Mouse (Mus musculus): Measurements from ENCODE around the gene Cmbl. TPM values are rescaled to one million over a fixed set of nuclear protein-coding genes. Genes with fewer than 3 reads are reported as not detected.

Gene Cmbl
- polyA plus RNA-seq, 1 experiment from 2014 or later: 14.3 TPM

DNA sequence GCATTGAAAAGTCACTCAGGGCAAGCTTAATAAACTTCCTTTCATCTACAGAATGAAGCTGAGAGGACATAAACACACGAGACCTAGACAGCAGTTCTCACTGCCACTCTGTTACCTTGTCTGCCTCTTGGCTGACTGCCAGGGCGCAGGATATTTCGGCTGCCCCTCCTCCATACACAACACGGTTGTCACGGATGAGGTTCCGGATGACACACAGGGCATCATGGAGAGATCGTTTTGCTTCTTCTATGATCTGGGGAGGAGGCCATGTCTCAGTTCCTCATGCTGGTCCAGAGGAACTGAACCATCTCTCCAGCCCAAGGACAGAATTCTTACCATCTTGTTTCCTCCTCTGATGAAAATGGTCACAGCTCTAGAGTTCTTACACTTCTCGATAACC is 27.3 kb downstream of the Cmbl start:
- H3K4me3 ChIP-seq: no peak overlapping the region

DNA sequence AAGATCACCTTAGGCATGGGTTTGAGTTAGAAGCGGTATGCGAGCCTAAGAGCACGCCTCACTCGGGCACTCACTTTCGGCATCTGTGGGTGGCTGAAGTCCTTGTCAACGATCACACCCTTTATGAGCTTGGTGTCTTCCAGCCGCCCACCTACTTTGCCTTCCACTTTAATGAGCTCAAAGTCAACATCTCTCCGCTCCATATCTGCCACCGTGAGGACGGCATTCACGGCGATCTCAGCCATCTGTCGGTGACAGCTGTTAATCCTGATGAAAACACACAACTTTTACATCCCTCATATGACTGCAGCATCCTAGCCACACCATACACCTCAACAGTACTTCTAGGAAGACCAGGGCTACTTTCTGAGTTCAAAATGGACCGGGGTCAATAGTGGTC is 29.1 kb downstream of the Cmbl start:
- 93% methylated on average over 14 of the region's 14 CpGs for WGBS
- no peak for ATAC-seq (replicated peaks)

More for the DNA sequence above, 27.3 kb downstream of the Cmbl start:
- no peak overlapping the region for H3K4me2 ChIP-seq
- H3K27ac ChIP-seq: no peak overlapping the region
- ATAC-seq (replicated peaks): no peak
- no peaks in the 10 kb centered on the region for H3K9me3 ChIP-seq
- no peak overlapping the region for H3K9ac ChIP-seq
- H3K4me1 ChIP-seq: no peaks in the 10 kb centered on the region; the same call in 1 of the 2 replicates
- H3K27me3 ChIP-seq (replicated peaks): no peaks in the 10 kb centered on the region
- peaks cover 66% of the 10 kb centered on the region for H3K36me3 ChIP-seq (replicated peaks)
- WGBS: 87% methylated on average over 8 of the region's 8 CpGs

DNA sequence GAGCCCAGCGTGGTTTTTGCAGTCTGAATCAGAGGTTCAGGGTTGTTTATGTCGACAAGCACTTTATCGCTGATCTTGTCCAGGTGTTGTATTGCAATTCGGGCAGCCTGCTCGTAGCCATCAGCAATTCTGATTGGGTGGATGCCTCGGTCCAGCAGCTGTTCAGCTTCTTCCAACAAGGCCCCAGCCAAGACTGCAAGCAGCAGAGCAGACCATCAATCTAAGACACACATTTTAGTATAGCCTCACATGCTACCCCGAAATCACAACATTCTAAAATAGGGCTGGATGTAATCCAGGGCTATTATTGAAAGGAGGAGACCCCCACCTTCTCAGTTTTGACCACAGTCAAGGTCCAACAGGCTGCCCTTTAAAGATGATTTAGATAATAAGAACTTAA is 30.5 kb downstream of the Cmbl start:
- no peaks in the 10 kb centered on the region for H3K27me3 ChIP-seq (replicated peaks)
- H3K36me3 ChIP-seq (replicated peaks): peaks cover 59% of the 10 kb centered on the region
- no peaks in the 10 kb centered on the region for H3K9me3 ChIP-seq
- no peak overlapping the region for H3K9ac ChIP-seq
- no peak for ATAC-seq (replicated peaks)
- H3K4me2 ChIP-seq: no peak overlapping the region
- no peak overlapping the region for H3K27ac ChIP-seq
- no peak overlapping the region for H3K4me3 ChIP-seq
- WGBS: 96% methylated on average over 7 of the region's 7 CpGs
- peaks cover 18% of the 10 kb centered on the region for H3K4me1 ChIP-seq

More for the DNA sequence above, 29.1 kb downstream of the Cmbl start:
- H3K9ac ChIP-seq: no peak overlapping the region
- H3K4me1 ChIP-seq: peaks cover 5% of the 10 kb centered on the region
- no peaks in the 10 kb centered on the region for H3K9me3 ChIP-seq
- H3K4me3 ChIP-seq: no peak overlapping the region
- no peaks in the 10 kb centered on the region for H3K27me3 ChIP-seq (replicated peaks)
- H3K4me2 ChIP-seq: no peak overlapping the region
- H3K36me3 ChIP-seq (replicated peaks): peaks cover 69% of the 10 kb centered on the region
- H3K27ac ChIP-seq: no peak overlapping the region

DNA sequence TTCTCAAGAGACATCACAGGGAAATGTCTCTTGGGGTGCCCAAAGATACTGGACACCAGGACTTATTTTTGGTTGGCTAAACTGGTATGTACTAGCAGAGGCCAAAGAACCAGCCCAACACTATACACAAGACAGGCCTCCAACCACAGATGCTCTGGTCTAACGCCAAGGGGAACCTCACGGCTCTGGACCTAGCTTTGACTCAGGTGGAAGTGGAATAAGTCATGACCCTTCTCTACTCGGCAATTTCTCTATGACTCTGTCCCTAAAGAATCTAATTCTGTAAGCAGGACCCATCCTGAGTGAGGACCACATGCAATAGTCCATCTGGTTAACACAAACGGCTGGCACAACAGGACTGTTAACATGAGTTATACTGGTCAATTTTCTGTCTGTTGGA is 34.6 kb downstream of the Cmbl start:
- Histone ChIP-seq H3K4me1 (peaks cover 28% of the 10 kb centered on the region), H3K27ac (no peak overlapping the region), H3K36me3 (replicated peaks) (peaks cover 18% of the 10 kb centered on the region; the same call in 1 of the 2 replicates), H3K4me3 (peak overlapping the region; percentile 91; the same call in 1 of the 2 replicates), H3K9me3 (no peaks in the 10 kb centered on the region), H3K4me2 (peak overlapping the region; percentile 70), H3K27me3 (replicated peaks) (no peaks in the 10 kb centered on the region), H3K9ac (no peak overlapping the region)
- 83% methylated on average over 4 of the region's 4 CpGs for WGBS
- ATAC-seq (replicated peaks): no peak

DNA sequence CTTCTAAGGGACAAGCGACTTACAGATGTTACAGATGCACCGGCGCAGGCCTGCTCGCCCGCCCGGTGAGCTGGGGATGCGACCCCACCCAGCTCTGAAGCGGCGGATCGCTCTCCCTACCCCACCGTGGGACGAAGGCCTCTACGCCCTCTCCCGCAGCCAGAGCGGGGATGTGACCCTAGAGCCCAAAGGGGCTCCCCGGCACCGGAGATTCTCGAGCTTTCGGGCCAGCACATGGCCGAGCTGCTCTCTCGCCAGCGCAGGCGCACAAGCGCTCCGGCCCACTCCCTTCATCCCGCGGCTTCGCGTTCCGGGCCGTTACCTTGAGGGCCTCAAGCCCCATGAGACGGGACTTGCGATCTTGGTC is 36.1 kb downstream of the Cmbl start:
- Histone ChIP-seq H3K9me3 (no peaks in the 10 kb centered on the region), H3K4me2 (peak overlapping the region; percentile 70), H3K36me3 (replicated peaks) (peaks cover 6% of the 10 kb centered on the region; the same call in 1 of the 2 replicates), H3K4me1 (peaks cover 28% of the 10 kb centered on the region), H3K27me3 (replicated peaks) (no peaks in the 10 kb centered on the region), H3K9ac (peak overlapping the region; percentile 88), H3K4me3 (peak overlapping the region; percentile 91), H3K27ac (peak overlapping the region; percentile 98)
- ATAC-seq (replicated peaks): peak; percentile 79
- WGBS: under 1% methylated on average over 33 of the region's 33 CpGs

DNA sequence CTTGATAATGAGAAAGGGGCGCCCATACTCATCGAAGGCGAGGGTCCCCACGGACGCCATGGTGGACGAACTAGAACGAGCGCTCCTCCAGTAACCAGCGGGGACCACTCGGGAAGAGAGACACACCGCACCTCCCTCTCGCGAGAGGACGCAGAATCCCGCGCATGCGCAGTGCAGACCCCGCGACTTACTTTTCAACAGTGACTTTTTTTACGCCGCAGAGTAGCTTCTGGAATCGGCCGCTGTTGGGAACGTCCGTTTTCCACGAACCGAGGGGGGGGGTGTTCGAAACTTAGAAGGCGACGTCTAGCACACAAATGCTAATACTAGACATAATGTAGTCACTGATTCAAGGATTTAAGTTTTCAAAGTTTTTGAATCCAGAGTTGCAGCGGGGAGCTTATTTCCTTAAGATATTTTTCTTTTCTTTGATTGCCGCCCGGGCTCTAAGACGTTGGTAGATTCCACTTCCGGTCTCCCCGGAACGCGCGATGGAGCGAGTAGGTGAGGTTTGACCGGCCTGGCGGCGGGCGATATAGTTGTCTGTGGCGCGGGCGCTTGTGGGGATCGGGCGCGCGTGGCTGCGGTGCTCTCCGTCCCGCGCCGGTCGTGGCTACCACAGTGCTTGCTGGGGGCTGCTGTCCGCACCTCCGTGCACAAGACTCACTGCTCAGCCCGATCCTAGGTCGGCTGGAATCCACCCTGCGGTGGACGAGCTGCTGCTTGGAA is 36.6 kb downstream of the Cmbl start, which contains the start of the genes Cct5 and Fam173b:
Gene Cct5 (minus strand): TSS at position 159 of the 729 bp plus-strand sequence.
Gene Fam173b (plus strand): TSS at position 207 of the 729 bp plus-strand sequence.
- under 1% methylated on average over 63 of the region's 63 CpGs for WGBS
- Histone ChIP-seq H3K27ac (peak within 1 kb of the TSS; percentile 98), H3K4me2 (peak within 1 kb of the TSS; percentile 70), H3K4me3 (peak within 1 kb of the TSS; percentile 91), H3K27me3 (replicated peaks) (no peaks in the 10 kb centered on the region), H3K9me3 (no peaks in the 10 kb centered on the region), H3K9ac (peak within 1 kb of the TSS; percentile 93), H3K36me3 (replicated peaks) (peaks cover 6% of the 10 kb centered on the region; the same call in 1 of the 2 replicates), H3K4me1 (peaks cover 28% of the 10 kb centered on the region)
- peak; percentile 93 for ATAC-seq (replicated peaks)

DNA sequence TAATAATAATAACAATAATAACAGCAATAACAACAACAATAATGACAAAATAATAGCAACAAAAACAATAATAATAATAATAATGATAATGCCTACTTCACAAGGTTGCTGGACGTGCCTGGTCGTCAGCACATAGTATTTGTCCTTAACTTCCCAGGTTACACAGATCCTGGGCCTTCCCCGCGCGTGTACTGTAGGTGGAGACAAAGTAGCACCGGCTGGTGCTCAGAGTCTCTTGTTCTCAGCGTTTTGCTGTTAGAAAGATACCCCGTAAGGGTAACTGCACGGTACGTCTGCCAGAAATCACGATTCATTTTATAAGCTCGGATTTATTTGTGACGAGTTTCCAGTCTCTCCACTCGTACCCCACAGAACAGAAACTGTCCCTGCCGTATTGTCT is 37.2 kb downstream of the Cmbl start:
- H3K36me3 ChIP-seq (replicated peaks): peaks cover 4% of the 10 kb centered on the region; the same call in 1 of the 2 replicates
- peak overlapping the region; percentile 98 for H3K27ac ChIP-seq
- H3K27me3 ChIP-seq (replicated peaks): no peaks in the 10 kb centered on the region
- peaks cover 28% of the 10 kb centered on the region for H3K4me1 ChIP-seq
- WGBS: 3% methylated on average over 15 of the region's 15 CpGs
- H3K9ac ChIP-seq: peak overlapping the region; percentile 93
- ATAC-seq (replicated peaks): peak; percentile 85
- H3K9me3 ChIP-seq: no peaks in the 10 kb centered on the region
- peak overlapping the region; percentile 48 for H3K4me2 ChIP-seq
- H3K4me3 ChIP-seq: peak overlapping the region; percentile 91

DNA sequence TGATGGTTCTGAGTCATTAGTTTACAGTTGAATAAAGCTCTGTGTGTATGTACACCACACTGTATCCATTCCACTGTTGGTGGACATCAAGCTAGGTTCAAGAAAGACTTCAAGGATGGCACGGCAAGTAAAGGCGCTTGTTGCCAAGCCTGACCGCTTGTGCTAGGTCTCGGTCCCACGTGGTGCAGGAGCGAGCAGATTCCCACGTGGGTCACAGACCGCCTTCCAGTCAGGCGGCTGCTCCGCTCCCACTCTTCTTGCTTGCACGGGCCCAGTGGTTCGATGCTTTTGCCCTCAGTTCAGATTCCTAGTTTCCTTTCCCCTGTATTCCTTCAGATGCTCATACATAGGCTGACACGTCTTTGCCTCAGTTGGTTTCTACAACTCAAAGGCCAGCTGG is 37.9 kb downstream of the Cmbl start:
- no peak for ATAC-seq (replicated peaks)
- peak overlapping the region; percentile 93; the same call in 1 of the 2 replicates for H3K9ac ChIP-seq
- WGBS: 87% methylated on average over 13 of the region's 13 CpGs
- H3K27ac ChIP-seq: peak overlapping the region; percentile 98
- H3K9me3 ChIP-seq: no peaks in the 10 kb centered on the region
- H3K27me3 ChIP-seq (replicated peaks): no peaks in the 10 kb centered on the region
- H3K4me3 ChIP-seq: peak overlapping the region; percentile 91
- peak overlapping the region; percentile 48 for H3K4me2 ChIP-seq
- no peaks in the 10 kb centered on the region for H3K36me3 ChIP-seq (replicated peaks)
- H3K4me1 ChIP-seq: peaks cover 28% of the 10 kb centered on the region

DNA sequence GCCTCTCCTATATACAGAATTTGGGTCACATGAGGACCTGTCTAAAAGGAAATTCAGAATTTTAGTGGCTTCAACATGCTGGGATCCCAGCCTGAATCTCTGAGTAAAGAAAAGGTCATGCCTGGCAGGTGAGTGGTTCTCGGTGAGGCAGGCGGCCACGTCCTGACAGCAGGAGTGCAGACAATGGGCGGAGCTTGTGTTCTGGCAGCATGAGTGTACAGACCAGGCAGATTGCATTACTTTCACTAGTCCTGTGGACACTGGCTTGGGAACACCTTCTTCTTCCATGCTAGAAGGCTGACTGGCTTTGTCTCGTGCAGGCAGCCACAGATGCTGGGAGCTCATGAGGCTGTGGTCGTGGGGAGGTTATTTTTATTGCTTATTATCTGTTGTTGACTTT is 41.6 kb downstream of the Cmbl start:
- Histone ChIP-seq H3K4me1 (peaks cover 8% of the 10 kb centered on the region), H3K9ac (no peak overlapping the region), H3K4me2 (no peak overlapping the region), H3K27ac (no peak overlapping the region), H3K36me3 (replicated peaks) (no peaks in the 10 kb centered on the region), H3K4me3 (no peak overlapping the region), H3K9me3 (no peaks in the 10 kb centered on the region), H3K27me3 (replicated peaks) (no peaks in the 10 kb centered on the region)
- 81% methylated on average over 6 of the region's 6 CpGs for WGBS
- ATAC-seq (replicated peaks): no peak

DNA sequence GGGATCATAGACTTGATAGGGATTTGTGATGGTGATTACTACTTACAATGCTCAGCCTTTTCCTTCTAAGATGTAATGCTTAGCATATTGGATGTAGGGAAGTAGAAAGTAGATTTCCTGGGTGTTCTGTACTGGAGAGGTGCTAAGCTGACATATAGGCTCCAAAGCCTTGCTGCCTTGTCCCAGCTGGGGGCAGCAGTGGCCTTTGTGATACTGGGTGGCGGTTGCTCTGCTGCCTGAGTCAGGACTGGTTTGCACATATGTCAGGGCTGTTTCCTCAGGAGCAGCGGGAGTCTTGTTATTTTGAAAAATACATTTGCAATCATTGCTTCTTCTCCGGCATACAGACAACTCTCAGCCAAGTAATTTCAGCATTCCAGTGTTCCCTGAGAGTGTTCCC is 45.8 kb downstream of the Cmbl start:
- no peak overlapping the region for H3K27ac ChIP-seq
- no peak overlapping the region for H3K4me2 ChIP-seq
- 80% methylated on average over 3 of the region's 3 CpGs for WGBS
- H3K9ac ChIP-seq: no peak overlapping the region
- peak; percentile 68 for ATAC-seq (replicated peaks)
- H3K4me3 ChIP-seq: no peak overlapping the region
- no peaks in the 10 kb centered on the region for H3K36me3 ChIP-seq (replicated peaks)
- no peaks in the 10 kb centered on the region for H3K9me3 ChIP-seq
- H3K4me1 ChIP-seq: no peaks in the 10 kb centered on the region
- no peaks in the 10 kb centered on the region for H3K27me3 ChIP-seq (replicated peaks)

DNA sequence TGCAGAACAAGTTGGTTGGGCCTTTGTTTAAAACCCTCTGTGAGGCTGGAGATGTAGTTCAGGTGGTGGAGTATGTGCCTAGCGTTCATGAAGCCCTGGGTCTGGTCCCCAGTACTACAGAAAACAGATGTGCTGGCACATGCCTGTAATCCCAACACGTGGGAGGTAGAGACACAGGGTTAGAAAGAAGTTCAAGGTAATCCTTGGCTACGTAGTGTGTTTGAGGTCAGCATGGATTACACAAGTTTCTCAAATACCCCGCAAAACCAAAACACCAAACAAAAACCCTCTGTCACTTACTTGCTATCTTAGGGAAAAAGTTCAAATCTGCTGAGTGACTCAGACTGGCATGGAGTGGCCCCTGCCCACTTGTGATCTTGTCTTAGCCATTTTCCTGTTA is 46.8 kb downstream of the Cmbl start:
- H3K27me3 ChIP-seq (replicated peaks): no peaks in the 10 kb centered on the region
- 96% methylated on average over 4 of the region's 4 CpGs for WGBS
- no peaks in the 10 kb centered on the region for H3K4me1 ChIP-seq
- no peak overlapping the region for H3K27ac ChIP-seq
- ATAC-seq (replicated peaks): no peak
- H3K9me3 ChIP-seq: no peaks in the 10 kb centered on the region
- no peak overlapping the region for H3K9ac ChIP-seq
- H3K4me2 ChIP-seq: no peak overlapping the region
- peaks cover 4% of the 10 kb centered on the region; the same call in 1 of the 2 replicates for H3K36me3 ChIP-seq (replicated peaks)
- no peak overlapping the region for H3K4me3 ChIP-seq

DNA sequence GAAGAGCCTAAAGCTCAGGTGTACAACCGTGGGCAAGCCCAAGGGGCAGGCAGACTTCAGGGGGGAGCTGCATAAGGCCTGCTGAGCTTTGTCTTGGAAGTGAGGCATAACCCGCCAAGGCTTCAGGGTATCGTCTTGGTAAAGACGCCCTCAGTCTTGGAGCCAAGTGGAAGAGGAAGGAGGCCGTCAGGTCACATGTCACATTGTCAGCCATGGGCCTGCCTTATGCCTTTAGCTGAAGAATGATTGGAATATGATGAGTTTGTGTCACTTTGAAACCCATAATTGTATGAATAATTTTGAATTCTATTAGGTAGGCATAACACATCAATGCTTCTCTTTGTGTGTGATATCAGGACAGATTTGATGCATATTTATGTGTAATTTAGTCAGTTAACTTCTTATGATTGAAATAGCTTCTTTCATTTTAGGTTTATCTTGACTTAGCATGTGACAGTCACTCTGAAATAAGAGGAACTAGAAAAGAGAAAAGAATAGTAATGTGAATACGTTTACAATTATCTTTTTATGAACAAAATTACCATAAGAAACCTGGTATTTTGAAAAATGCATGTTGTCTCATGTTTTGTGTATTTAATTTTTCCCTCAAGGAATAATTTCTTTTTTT is 48.8 kb downstream of the Cmbl start:
- 92% methylated on average over 6 of the region's 6 CpGs for WGBS
- Histone ChIP-seq H3K4me1 (no peaks in the 10 kb centered on the region), H3K27me3 (replicated peaks) (no peaks in the 10 kb centered on the region), H3K27ac (no peak overlapping the region), H3K36me3 (replicated peaks) (peaks cover 14% of the 10 kb centered on the region; the same call in 1 of the 2 replicates), H3K9ac (no peak overlapping the region), H3K4me3 (no peak overlapping the region), H3K9me3 (no peaks in the 10 kb centered on the region), H3K4me2 (no peak overlapping the region)
- no peak for ATAC-seq (replicated peaks)
